Mouse (Mus musculus) erythroblast, embryonic 14.5 days (primary cell): ENCODE data around the gene Thada. TPM values are rescaled to one million over a fixed set of nuclear protein-coding genes. Genes with fewer than 3 reads are reported as not detected.
A peak's percentile ranks its signal among the peaks of the same experiment; 100 is the strongest.

Experiments used
- H3K27me3 ChIP-seq: 2 replicates; pipeline ENCODE4 v1.6.1; 2012; ENCODE audit warnings: inconsistent platforms; ENCODE audit not compliant: control insufficient read depth
- H3K36me3 ChIP-seq: 2 replicates; pipeline ENCODE4 v1.6.1; 2012; ENCODE audit warnings: mild to moderate bottlenecking, inconsistent platforms; ENCODE audit not compliant: control insufficient read depth
- H3K4me1 ChIP-seq: 2 replicates; pipeline ENCODE4 v1.6.1; 2012; ENCODE audit warnings: inconsistent platforms; ENCODE audit not compliant: control insufficient read depth
- H3K4me3 ChIP-seq: replicated peaks from 2 replicates; pipeline ENCODE3; 2012; ENCODE audit warnings: moderate library complexity, mild to moderate bottlenecking, inconsistent platforms
- H3K9me3 ChIP-seq: 2 replicates; pipeline ENCODE4 v1.6.1; 2012; ENCODE audit warnings: low read length, inconsistent platforms, mixed read lengths; ENCODE audit not compliant: control insufficient read depth
- GATA1 ChIP-seq: IDR thresholded peaks from 2 replicates; pipeline ENCODE4 v1.6.1; 2012; ENCODE audit warnings: low read length, inconsistent platforms, mixed read lengths
- TAL1 ChIP-seq: IDR thresholded peaks from 3 replicates; pipeline ENCODE4 v1.6.1; 2012; ENCODE audit warnings: low read length, inconsistent platforms, mixed read lengths
- polyA plus RNA-seq: library from polyadenylated mRNA; stranded (reverse); fragments of >175 nt; gene quantifications from 2 replicates; pipeline ENCODE4 v1.2.3, GENCODE M21; 2012

Thada gene
- polyA plus RNA-seq: 0.08 TPM in 2 replicates

DNA sequence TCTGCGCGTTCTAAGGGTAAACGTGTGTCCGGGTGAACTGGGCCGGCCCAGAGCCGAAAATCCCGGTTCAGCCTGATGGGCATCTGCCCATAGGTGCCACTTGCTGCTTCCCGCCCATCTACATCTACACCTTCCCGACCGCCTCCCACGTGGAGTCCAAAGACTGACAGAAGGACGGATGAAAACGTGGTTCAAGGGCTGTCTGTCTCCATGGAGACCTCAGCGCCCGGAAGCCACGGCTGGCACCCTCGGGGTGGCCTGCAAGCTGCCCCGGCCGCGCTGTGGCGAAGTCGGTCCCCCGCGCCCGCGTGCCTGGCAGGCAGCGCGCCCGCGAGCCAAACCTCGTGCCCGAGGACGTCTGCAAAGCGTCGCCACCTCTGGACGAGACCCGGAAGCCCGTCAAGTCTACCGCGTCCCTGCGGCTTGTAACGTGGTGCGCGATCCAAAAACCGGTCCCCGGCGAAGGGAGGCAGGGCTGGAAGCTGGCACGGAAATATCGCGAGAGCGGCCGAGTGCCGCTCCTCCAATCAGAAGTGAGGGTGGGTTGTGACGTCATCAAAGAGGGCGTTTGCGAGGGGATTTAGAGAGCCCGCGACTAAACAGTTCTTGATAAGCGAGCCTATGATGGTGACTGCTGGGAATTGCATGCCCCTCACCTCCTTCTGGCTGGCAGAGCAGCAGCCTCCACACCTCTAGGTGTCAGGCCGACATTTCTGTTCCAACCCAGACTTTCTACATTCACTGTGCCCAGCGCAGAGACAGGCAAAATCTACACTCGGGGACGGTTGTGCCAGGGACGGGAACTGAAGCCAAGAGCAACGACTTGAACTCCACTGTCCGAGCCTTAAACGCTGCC, at the start of gene Thada:
TSS of gene Thada (minus strand) at position 453 of the 856 bp plus-strand sequence.
- Histone ChIP-seq H3K36me3 (peaks cover 10% of the 10 kb centered on the region), H3K4me3 (peak within 1 kb of the TSS; percentile 84), H3K27me3 (no peaks in the 10 kb centered on the region), H3K9me3 (peaks cover 3% of the 10 kb centered on the region; the same call in 1 of the 2 replicates), H3K4me1 (peaks cover 22% of the 10 kb centered on the region)
- no peak for TF ChIP-seq GATA1
- no peak for TF ChIP-seq TAL1

DNA sequence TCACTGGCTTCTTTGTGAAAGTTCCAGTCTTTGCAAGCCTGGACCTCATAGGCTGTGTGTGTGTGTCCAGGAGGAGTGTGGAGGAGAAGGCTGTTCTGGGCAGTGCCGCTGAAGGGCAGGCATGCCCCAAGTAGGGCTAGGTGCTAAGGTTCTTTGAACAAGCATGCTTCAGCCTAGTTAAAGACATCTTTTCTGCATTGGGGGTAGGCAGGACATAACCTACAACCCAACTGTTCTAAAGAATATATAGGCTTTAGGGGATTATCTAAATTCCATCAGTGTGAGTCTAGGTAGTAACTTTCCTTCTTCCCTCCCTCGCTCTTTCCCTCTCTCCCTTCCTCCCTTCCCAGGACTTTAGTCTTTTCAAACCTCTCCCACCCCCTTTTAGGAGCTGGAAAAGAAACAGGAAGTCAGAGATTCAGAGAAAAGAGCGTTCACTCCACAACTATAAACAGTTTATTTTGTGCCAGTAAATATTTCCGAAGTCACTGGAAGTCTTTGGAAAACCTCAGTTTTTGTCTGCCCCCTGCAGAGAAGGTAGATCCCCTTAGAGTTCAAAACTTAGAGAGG, 46.6 kb upstream of the Thada start:
- no peaks in the 10 kb centered on the region; the same call in 1 of the 2 replicates for H3K9me3 ChIP-seq
- no peak overlapping the region for H3K4me3 ChIP-seq

DNA sequence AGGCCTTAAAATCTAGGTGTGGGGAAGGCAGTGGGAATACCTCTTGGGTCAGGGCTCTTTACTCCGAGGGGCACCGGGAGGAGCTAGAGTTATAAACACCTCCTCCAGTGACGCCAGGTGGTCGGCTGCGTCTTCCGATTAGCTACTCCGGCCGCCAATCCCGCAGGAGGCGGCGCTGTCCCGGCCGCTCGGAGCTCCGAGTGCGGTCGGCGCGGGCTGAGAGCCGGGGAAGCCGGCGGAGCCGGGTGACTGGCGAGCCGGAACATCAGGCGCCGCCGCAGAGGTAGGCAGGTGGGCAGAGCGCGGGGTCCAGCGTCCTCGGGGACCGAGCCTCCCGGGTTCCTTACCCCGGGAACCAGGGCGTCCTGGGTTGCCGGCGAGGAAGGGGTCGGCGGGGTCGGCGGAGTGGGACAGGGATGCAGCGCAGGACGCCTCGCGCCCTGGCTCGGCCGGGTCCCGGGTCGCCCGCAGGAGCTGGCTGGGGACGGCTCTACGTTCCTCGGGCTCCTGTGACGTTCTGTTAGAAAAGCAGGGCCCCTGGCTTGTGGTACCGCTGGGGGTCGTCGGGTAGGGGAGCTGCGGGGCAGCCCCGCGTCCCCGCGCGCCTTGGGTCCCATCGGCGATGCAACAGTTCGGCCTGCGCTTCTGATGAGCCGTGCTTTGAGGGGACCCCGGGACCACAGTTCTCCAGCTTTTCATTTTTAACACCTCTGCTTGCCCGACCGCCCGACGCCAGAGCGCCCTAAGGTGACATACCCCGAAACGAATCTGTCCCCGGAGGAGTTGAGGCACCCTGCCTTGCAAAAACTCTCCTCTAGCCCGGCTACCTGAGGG, 45.9 kb upstream of the Thada start, which contains the start of gene Plekhh2:
TSS of gene Plekhh2 (plus strand) at position 214 of the 834 bp plus-strand sequence.
- H3K9me3 ChIP-seq: no peaks in the 10 kb centered on the region; the same call in 1 of the 2 replicates
- TF ChIP-seq TAL1: no peak
- no peak for TF ChIP-seq GATA1
- no peaks in the 10 kb centered on the region for H3K36me3 ChIP-seq
- peak within 1 kb of the TSS; percentile 43 for H3K4me3 ChIP-seq
- no peaks in the 10 kb centered on the region for H3K4me1 ChIP-seq
- H3K27me3 ChIP-seq: peaks cover 40% of the 10 kb centered on the region

More for the DNA sequence above, 46.6 kb upstream of the Thada start:
- Histone ChIP-seq H3K4me1 (no peaks in the 10 kb centered on the region), H3K36me3 (no peaks in the 10 kb centered on the region), H3K27me3 (peaks cover 40% of the 10 kb centered on the region)
- no peak for TF ChIP-seq TAL1
- no peak for TF ChIP-seq GATA1

DNA sequence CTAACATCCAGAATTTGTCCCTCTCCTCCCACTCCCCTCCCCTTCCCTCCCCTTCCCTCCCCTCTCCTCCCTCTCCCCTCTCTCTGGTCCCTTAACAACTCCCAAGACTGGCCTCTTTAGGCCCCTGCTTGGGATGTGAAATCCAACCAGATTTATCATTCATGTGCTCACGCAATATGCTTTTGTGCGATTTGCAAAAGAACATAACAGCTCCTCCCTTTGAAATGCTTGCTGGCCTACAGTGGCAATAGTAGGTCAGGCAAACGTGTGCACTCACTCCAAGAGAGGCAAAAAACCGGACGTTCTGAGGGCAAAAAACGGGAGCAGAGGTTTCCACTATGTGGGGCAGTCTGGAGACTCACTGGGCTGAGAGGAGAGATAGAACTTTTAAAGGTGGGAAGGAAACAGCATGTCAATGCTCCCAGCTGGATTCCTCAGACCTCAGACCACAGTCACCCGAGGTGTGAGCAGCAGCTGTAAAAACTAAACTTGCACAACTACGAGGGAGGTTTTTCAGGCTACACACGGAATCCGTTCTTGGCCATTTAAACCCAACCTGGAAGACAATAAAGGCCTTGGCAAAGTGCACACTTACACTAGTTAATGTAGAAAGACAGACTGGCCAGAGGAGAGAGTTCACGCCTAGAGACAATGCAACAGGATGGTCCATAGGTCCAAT, 45.1 kb upstream of the Thada start:
- Histone ChIP-seq H3K36me3 (no peaks in the 10 kb centered on the region), H3K4me3 (no peak overlapping the region), H3K27me3 (peaks cover 40% of the 10 kb centered on the region), H3K9me3 (no peaks in the 10 kb centered on the region; the same call in 1 of the 2 replicates), H3K4me1 (no peaks in the 10 kb centered on the region)
- no peak for TF ChIP-seq GATA1
- no peak for TF ChIP-seq TAL1

DNA sequence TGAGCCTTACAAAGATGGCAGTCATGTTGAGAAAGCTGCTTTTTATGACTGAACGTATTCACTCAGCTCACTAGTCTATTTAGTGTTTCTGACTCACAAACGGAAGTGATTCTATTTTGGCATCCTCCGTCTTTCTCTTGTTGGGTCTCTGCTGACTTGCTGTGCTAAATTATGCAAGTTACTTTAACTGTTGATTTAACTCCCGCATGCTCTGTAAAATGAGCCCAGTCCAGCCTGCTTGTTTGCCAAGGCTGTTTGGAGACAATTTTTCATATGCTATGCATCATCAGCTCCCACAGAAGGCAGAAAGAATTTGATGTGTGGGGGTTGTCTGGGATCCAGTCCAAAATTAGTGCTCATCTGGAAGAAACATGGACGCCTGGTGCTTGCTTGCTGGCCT, 44.4 kb upstream of the Thada start:
- no peak overlapping the region for H3K4me3 ChIP-seq
- no peak for TF ChIP-seq GATA1
- TF ChIP-seq TAL1: no peak
- no peaks in the 10 kb centered on the region for H3K4me1 ChIP-seq
- peaks cover 40% of the 10 kb centered on the region for H3K27me3 ChIP-seq
- H3K36me3 ChIP-seq: no peaks in the 10 kb centered on the region
- no peaks in the 10 kb centered on the region; the same call in 1 of the 2 replicates for H3K9me3 ChIP-seq

DNA sequence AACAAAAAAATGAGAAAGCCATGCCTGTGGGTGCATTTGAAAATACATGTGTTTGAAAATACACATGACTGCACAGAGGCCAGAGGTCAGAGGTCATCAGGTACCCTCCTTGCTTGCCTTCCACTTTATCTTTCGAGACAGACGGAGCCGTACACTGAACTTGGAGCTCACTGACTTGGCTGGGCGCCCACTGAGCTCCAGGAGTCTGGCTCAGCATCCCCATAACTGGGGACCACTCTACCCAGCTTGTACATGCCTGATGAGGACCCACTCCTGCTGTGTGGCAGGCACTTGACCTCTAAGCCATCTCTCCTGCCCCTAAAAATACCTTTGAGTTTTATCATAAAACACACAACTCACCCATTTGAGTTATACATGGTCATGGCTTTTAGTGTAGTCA, 43.2 kb upstream of the Thada start:
- Histone ChIP-seq H3K9me3 (no peaks in the 10 kb centered on the region; the same call in 1 of the 2 replicates), H3K4me1 (no peaks in the 10 kb centered on the region), H3K4me3 (no peak overlapping the region), H3K36me3 (no peaks in the 10 kb centered on the region), H3K27me3 (peaks cover 40% of the 10 kb centered on the region)
- no peak for TF ChIP-seq GATA1
- no peak for TF ChIP-seq TAL1

DNA sequence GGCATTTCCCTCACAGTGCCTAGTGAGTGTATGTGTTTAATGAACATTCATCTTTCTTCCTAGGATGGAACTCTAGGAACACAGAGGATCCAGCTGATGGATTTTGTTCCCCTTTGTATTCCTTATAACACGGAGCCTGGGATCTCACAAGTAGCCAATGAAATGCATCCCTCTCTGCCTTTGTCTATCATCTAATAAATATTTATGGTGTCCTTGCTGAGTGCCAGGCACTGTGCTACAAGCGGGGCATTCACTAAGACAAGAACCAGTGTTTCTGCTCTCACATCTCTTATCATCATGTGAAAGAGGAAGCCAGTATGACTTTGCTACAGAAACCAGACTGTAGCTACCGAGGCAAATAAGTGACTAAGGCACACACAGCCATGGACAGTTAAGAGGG, 42.7 kb upstream of the Thada start:
- Histone ChIP-seq H3K9me3 (no peaks in the 10 kb centered on the region; the same call in 1 of the 2 replicates), H3K4me3 (no peak overlapping the region), H3K4me1 (no peaks in the 10 kb centered on the region), H3K27me3 (peaks cover 39% of the 10 kb centered on the region), H3K36me3 (no peaks in the 10 kb centered on the region)
- TF ChIP-seq GATA1 (no peak), TAL1 (no peak)

DNA sequence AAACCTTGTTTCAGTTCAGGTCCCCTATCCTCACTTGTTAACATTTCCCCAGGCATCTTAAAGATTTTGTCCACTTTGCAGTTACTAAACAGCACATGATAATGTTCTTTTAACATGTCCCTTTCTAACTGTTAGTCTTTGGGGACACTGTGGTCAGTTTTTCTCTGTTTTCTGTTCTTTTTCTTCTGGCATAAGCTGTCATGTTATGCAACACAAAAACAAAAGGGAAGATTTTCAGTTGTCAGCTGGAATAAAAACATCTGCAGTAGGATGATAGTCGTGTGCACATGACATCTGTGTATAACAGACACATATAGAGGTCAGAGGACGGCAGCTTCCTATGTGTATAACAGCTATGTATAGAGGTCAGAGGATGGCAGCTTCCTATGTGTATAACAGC, 39.9 kb upstream of the Thada start:
- no peaks in the 10 kb centered on the region for H3K9me3 ChIP-seq
- H3K36me3 ChIP-seq: no peaks in the 10 kb centered on the region
- no peaks in the 10 kb centered on the region for H3K4me1 ChIP-seq
- peaks cover 17% of the 10 kb centered on the region for H3K27me3 ChIP-seq
- no peak overlapping the region for H3K4me3 ChIP-seq
- TF ChIP-seq TAL1 (no peak), GATA1 (no peak)
